7 mouse cellular contexts compared by ENCODE assay signal in the genomic region with DNA sequence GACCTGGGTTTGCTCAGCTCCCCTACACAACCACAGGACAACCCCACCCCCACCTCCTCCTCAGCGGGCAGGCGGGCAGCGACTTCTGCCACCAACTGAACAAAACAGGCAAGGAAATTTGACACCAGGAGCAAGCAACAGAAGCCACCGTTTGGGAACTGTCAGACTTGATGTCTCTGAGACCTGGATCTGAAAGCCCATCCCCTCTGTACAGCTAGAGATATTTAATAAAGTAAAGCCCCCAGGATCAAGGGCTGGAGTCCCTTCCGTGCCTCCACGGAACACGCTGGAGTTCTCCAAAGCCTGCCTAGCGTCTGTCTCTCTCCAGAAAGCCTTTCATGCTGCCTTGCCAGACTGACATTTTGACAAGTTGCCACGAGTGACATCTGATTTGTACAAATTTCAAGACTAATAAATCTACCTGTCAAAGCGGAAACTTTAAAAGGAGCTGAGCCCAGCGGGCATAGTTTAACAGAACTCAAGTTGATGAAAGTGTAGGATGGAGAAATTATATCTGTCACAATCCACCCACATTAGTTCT.
DNase-seq lines count a peak whose midpoint lies in the region; ATAC-seq lines count a peak whose summit lies in the region.

No protein-coding gene starts in this region.

- peaks cover 38% of the 10 kb centered on the region for H3K27me3 ChIP-seq in kidney, embryonic 16.5 days (ENCODE audit: insufficient read depth, low read length)
- H3K27me3 ChIP-seq in embryonic facial prominence, embryonic 13.5 days: peaks cover 40% of the 10 kb centered on the region
- peaks cover 61% of the 10 kb centered on the region for H3K27me3 ChIP-seq in limb, embryonic 13.5 days

- H3K27ac ChIP-seq in kidney, embryonic 16.5 days (ENCODE audit: low read length): no peak overlapping the region
- H3K27ac ChIP-seq in embryonic facial prominence, embryonic 13.5 days: peak overlapping the region; percentile 5; the same call in 1 of the 2 replicates
- H3K27ac ChIP-seq in limb, embryonic 13.5 days: no peak overlapping the region; the same call in 1 of the 2 replicates

- H3K4me3 ChIP-seq in kidney, embryonic 16.5 days (ENCODE audit: low read length): no peak overlapping the region
- H3K4me3 ChIP-seq in embryonic facial prominence, embryonic 13.5 days: no peak overlapping the region
- H3K4me3 ChIP-seq in limb, embryonic 13.5 days: no peak overlapping the region

- no peaks in the 10 kb centered on the region for H3K36me3 ChIP-seq in kidney, embryonic 16.5 days (ENCODE audit: insufficient read depth, low read length)
- H3K36me3 ChIP-seq in embryonic facial prominence, embryonic 13.5 days: no peaks in the 10 kb centered on the region
- H3K36me3 ChIP-seq in limb, embryonic 13.5 days: no peaks in the 10 kb centered on the region

- no peak for ATAC-seq in kidney, embryonic 16.5 days (ENCODE audit: low FRiP score, low TSS enrichment)
- ATAC-seq in common myeloid progenitor, adult 5-6 weeks (replicated peaks; ENCODE audit: low read depth, poor library complexity, severe bottlenecking): peak; percentile 37
- ATAC-seq in embryonic facial prominence, embryonic 13.5 days (ENCODE audit: insufficient number of reproducible peaks, insufficient read depth, low FRiP score, low TSS enrichment, low read depth): no peak
- no peak for ATAC-seq in limb, embryonic 13.5 days (ENCODE audit: low FRiP score, low read depth)

- WGBS in kidney, embryonic 16.5 days: 13% methylated on average over 11 of the region's 11 CpGs
- 10% methylated on average over 11 of the region's 11 CpGs for WGBS in embryonic facial prominence, embryonic 13.5 days
- 5% methylated on average over 11 of the region's 11 CpGs for WGBS in limb, embryonic 13.5 days

- DNase-seq in kidney, adult 11 months: no peak
- no peak for DNase-seq in urinary bladder, postnatal 4 days (ENCODE audit: low spot score in 2 of 2)
- no peak for DNase-seq in kidney, postnatal 14 days

- no peak overlapping the region for H3K9ac ChIP-seq in kidney, embryonic 16.5 days (replicated peaks; ENCODE audit: low read length)
- 0 out of 2 replicates have a peak overlapping the region, but pooled peaks have one; percentile 21 for H3K9ac ChIP-seq in embryonic facial prominence, embryonic 13.5 days
- no peak overlapping the region for H3K9ac ChIP-seq in limb, embryonic 13.5 days

- no peaks in the 10 kb centered on the region for H3K9me3 ChIP-seq in kidney, embryonic 16.5 days (ENCODE audit: low read length)
- no peaks in the 10 kb centered on the region for H3K9me3 ChIP-seq in embryonic facial prominence, embryonic 13.5 days
- H3K9me3 ChIP-seq in limb, embryonic 13.5 days: no peaks in the 10 kb centered on the region

- 0 out of 2 replicates have a peak overlapping the region, but pooled peaks have one; percentile 17 for H3K4me2 ChIP-seq in kidney, embryonic 16.5 days (replicated peaks; ENCODE audit: low read depth, low read length)
- peak overlapping the region; percentile 28; the same call in 1 of the 2 replicates for H3K4me2 ChIP-seq in embryonic facial prominence, embryonic 13.5 days
- H3K4me2 ChIP-seq in limb, embryonic 13.5 days (replicated peaks): peak overlapping the region; percentile 47

- peaks cover 42% of the 10 kb centered on the region for H3K4me1 ChIP-seq in kidney, embryonic 16.5 days (ENCODE audit: insufficient read depth, low read length)
- H3K4me1 ChIP-seq in embryonic facial prominence, embryonic 13.5 days: peaks cover 83% of the 10 kb centered on the region
- peaks cover 60% of the 10 kb centered on the region for H3K4me1 ChIP-seq in limb, embryonic 13.5 days
